Mouse (Mus musculus) adipocyte (in vitro differentiated cells): ENCODE data around the gene Sdha.
A peak's percentile ranks its signal among the peaks of the same experiment; 100 is the strongest.

ENCODE experiments used
- DNase-seq: peaks from one replicate; pipeline ENCODE4 v3.0.0-alpha.2; 2016; ENCODE audit warnings: low spot score

Gene Sdha

GRCm38 (mm10) chr13:74302050-74303037 is 47.7 kb downstream of the Sdha start:
- no peak for DNase-seq

GRCm38 (mm10) chr13:74301607-74301984 is 48.5 kb downstream of the Sdha start:
- DNase-seq: no peak

- DNase-seq: peak; percentile 78
Measured at GRCm38 (mm10) chr13:74300925-74301606, 49.0 kb downstream of the Sdha start.

GRCm38 (mm10) chr13:74296376-74296775 is 53.7 kb downstream of the Sdha start:
- DNase-seq: no peak

DNA sequence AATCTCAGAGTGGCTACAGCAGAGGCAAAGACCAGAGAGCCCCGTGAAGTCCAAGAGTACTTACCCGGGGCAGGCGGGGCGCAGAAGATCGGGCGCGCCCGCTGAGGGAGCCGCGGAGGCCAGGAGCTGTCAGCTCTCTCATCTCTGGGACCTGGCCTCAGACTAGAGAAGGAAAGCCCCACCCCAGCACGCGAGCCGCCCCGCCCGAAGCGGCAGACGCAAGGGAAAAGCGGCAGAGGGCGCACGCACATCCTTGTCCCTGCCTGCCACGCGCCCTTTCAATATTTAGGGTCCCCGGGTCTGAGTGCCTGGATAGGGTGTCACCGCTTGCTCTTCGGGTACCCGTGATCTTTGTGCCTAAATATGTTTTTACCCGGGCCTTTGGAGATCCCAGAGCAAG is 57.9 kb downstream of the Sdha start, which contains the start of gene Ahrr:
Gene Ahrr, minus strand, starts transcription at position 165 of the 400 bp plus-strand sequence.
- no peak for DNase-seq

DNA sequence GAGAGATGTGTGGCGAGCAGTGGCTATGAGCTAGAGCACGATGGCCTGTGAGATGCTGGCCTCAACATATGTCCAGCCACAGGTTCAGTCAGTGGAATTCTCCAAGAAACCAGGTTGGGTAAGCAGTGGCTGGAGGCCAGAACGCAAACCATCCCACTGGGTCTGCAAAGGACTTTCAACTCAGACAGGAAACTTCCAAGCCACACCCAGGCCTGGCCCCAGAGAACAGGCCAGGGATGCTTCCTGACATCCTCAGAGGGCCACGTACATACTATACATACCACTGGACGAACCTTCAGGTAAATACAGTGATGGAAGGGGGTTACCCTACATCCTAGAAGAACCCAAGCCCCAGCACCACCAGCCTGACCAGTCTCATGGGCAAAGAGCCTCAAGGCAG is 60.4 kb downstream of the Sdha start:
- DNase-seq: no peak

DNA sequence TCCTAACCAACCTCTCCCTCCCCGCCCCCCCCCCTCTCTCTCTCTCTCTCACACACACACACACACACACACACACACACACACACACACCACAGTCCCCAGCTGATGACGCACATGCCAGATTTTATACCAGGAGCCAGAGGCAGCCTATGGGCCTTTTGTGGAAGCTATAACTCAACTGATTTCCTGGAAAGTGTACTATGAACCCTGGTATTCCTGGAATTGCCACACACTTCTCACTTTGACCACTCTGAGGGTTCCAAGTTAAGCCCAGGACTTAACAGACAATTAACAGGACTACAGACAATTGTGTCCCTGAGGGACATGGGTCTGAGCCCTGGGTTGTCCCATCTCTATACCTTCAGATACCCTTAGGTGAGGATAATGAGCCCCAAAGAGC is 67.8 kb downstream of the Sdha start:
- no peak for DNase-seq

- no peak for DNase-seq
Measured at GRCm38 (mm10) chr13:74275726-74276125, 74.4 kb downstream of the Sdha start.
